Mouse (Mus musculus) CD4-positive naive resting alpha-beta T cell, adult 57 days (primary cell): Measurements from ENCODE around the gene Hps6. TPM values are rescaled to one million over a fixed set of nuclear protein-coding genes. Genes with fewer than 3 reads are reported as not detected.

Experiments used
- total RNA-seq: library from RNA; stranded (reverse); gene quantifications from one replicate; pipeline ENCODE4 v1.2.4, GENCODE M21; 2023

Hps6 gene
- 6.5 TPM for total RNA-seq

DNA sequence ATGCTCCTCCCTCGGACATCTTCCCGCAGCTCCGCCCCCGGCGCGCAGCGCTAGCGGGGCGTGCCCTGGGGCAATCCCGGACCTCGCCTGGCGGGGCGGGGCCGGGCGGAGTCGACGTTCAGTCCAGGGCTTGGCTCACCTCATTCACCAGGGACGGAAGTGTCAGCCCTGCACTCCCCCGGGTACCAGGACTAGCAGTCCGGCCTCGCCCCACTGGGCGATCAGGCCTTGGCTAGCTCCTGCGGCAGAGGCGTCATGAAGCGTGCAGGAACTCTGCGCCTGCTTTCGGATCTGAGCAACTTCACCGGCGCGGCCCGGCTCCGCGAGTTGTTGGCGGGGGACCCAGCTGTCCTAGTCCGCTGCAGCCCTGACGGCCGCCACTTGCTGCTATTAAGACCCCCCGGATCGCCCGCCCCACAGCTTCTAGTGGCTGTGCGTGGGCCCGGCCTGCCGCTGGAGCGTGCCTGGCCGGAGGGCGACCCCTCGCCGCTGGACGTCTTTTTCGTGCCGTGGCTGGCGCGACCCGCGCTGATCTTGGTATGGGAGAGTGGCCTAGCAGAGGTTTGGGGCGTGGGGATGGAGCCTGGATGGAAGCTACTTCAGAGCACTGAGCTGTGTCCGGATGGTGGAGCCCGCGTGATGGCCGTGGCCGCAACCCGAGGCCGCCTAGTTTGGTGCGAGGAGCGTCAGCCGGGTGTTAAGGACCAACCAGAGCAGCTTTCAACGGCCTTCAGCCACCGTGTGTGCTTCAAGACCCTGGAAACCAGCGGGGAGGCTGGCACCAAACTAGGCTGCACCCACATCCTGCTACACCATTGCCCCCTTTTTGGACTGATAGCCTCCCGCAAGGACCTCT lies at the start of gene Hps6:
Hps6 (plus strand) TSS at position 138 of the 856 bp plus-strand sequence.

DNA sequence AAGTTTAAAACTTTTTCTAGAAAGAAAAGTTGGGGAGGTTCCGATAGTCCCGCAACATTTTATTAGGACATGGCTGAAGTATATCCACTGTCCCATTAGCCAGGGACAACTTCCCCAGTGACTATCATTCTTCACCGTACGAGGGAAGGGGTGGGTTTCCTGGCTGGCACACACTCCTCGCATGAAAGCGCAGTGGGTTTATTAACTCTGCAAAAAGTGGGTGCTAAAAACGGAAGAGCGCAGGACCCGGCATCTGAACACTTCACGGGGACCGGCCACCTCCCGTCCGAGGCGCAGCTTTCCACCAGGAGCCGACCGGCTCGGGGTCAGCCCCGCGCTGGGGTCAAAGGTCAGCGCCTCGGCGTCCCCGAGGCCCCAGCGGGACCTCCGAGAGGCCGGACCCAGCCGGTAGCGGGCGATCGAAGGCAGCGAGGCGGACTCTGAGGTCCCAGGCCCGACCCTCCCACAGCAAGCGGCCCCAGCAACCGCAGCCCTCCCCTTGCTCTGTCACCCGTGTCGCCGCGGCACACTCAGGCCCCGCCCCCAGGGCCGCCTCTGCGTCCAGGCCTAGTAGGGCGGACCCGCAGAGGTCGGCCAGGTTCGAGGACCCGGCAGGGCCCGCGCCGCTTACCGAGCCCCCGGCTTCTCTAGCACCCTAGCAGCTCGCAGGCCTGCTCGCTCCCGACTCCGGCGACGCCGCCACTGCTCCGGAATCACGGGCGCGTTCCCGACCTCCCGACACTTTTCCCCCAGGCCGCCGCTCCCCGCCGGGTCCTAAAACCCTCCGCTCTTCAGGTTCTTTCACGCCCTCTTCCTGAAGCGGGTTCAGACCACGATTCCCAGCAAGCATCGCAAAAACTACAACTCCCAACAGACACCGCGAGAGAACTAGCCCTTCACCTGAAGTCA lies 5.3 kb upstream of the Hps6 start, which contains the start of gene Armh3:
Armh3 (minus strand) TSS at position 704 of the 909 bp plus-strand sequence.

DNA sequence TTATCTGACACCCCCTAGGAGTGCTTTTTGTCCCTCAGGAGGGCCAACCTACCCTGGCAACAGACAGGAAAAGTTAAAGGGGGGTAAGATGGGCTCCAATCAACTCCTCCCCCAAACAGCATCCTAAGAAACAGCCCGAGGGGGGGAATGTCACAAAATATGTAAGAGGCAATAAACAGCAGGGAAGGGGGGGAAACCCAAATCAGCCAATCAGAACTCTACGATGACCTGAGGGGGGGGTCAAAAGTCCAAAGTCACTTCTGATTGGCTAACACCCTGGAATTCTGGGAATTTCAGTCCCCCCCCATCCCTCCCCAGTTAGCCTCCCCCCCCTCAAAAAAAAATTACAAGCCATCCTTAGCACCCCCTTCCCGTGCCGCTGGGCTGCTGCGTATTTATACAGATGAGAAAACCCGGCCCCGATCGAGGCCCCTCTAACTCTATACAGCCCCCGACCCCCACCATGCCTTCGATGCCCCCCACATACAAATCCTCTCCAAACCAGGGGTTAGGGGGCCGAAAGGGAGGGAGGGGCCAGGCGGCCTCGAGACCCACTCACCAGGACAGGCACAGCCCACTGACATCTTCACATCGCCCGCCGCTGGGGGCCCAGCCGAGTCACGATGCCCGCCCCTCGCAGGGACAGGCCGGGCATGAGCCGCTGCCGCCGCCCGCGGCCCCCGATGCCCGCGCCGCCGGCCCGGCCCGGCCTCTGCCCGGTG lies 41.1 kb downstream of the Hps6 start, which contains the start of gene Pprc1:
Pprc1 (plus strand) TSS at position 616 of the 722 bp plus-strand sequence.

DNA sequence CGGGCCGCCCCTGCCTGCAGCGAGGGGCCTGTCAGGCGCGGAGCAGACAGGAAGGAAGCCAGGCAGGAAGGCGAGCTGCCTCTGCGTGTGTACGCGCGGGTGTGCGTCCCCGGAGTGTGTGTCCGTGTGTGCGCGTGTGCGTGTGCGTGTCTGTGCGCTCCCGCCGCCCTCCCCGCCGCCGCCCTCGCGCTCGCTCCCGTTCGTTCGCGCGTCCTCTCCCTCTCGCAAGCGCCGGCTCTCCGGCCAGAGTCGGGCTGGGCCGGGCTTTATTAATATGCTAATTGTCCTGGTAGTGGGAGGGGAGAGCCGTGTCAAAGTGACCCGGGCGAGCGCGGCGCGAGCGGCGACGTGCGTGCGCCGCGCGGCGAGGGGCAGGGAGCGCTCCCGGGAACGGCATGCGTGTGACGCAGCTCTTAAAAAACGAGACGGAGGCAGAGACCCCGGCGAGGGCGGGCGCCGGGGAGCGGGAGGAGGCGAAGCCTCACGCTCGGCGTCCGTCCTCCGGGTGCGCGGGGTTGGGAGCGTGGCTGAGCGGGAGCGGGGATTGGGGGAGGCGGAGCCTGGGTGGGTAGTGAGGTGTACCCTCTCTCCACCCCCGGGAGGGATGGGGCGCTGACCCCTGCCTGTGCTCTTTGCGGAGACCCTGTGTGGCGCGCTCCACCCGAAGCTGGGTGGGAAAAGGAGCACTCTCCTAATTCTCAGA lies 41.8 kb downstream of the Hps6 start, which contains the start of gene Ldb1:
Ldb1 (minus strand) TSS at position 222 of the 703 bp plus-strand sequence.

Other genes starting within 250 kb of the Hps6 start
- gene Mgea5, start 219.7 kb upstream of the Hps6 start, total RNA-seq = 318 TPM
- gene Kcnip2, start 187.4 kb upstream of the Hps6 start, total RNA-seq = 11.4 TPM
- 16.6 TPM for gene Armh3, start 5.0 kb upstream of the Hps6 start, total RNA-seq
- 107 TPM for gene Pprc1, start 41.4 kb downstream of the Hps6 start, total RNA-seq
- 394 TPM for gene Ldb1, start 41.7 kb downstream of the Hps6 start, total RNA-seq
- 72.5 TPM for gene Nolc1, start 72.4 kb downstream of the Hps6 start, total RNA-seq
- gene Elovl3, start 128.4 kb downstream of the Hps6 start, total RNA-seq = not detected
- not detected for gene Pitx3, start 144.8 kb downstream of the Hps6 start, total RNA-seq
- gene Gbf1, start 149.0 kb downstream of the Hps6 start, total RNA-seq = 91.5 TPM